Mouse (Mus musculus) stomach, embryonic 16.5 days (tissue): Measurements from ENCODE around the gene Trim8. TPM values are rescaled to one million over a fixed set of nuclear protein-coding genes. Genes with fewer than 3 reads are reported as not detected.
A peak's percentile ranks its signal among the peaks of the same experiment; 100 is the strongest.

ENCODE experiments used
- ATAC-seq: fragments of 200-750 bp; cut with Nextera tagmentation; 2 replicates; pipeline ENCODE4 v1.8.0; 2017; ENCODE audit warnings: moderate number of reproducible peaks, moderate TSS enrichment; ENCODE audit not compliant: insufficient read depth, low FRiP score
- H3K27ac ChIP-seq: fragments of 300-500 bp; sonication (generic); 2 replicates; pipeline ENCODE4 v1.5.1; 2014; ENCODE audit warnings: low read length
- H3K27me3 ChIP-seq: fragments of 300-500 bp; sonication (generic); 2 replicates; pipeline ENCODE4 v1.6.1; 2014; ENCODE audit warnings: low read length, control low read depth, mixed read lengths; ENCODE audit not compliant: control insufficient read depth, insufficient read depth
- H3K36me3 ChIP-seq: fragments of 300-500 bp; sonication (generic); 2 replicates; pipeline ENCODE4 v1.6.1; 2014; ENCODE audit warnings: low read length; ENCODE audit not compliant: control insufficient read depth, insufficient read depth
- H3K4me1 ChIP-seq: fragments of 300-500 bp; sonication (generic); 2 replicates; pipeline ENCODE4 v1.6.1; 2014; ENCODE audit warnings: low read length, control low read depth, mixed read lengths; ENCODE audit not compliant: control insufficient read depth, insufficient read depth
- H3K4me2 ChIP-seq: fragments of 300-500 bp; sonication (generic); 2 replicates; pipeline ENCODE4 v1.6.1; 2014; ENCODE audit warnings: low read depth, low read length, mixed read lengths
- H3K4me3 ChIP-seq: fragments of 300-500 bp; sonication (generic); replicated peaks from 2 replicates; pipeline ENCODE4 v1.5.1; 2014; ENCODE audit warnings: mild to moderate bottlenecking, low read length
- H3K9ac ChIP-seq: fragments of 300-500 bp; sonication (generic); 2 replicates; pipeline ENCODE4 v1.6.1; 2014; ENCODE audit warnings: low read length
- H3K9me3 ChIP-seq: fragments of 300-500 bp; sonication (generic); replicated peaks from 2 replicates; pipeline ENCODE4 v1.6.1; 2016; ENCODE audit warnings: low read length, control low read depth; ENCODE audit not compliant: control insufficient read depth
- whole genome bisulfite sequencing: fragments of 180-500 bp; shearing (Covaris S2); extraction: QIAGEN DNeasy Blood & Tissue Kit; methylation state at CpG from one replicate; pipeline ENCODE4 v1.1.7; 2014; 5-methylcytosine and 5-hydroxymethylcytosine counted together
- polyA plus RNA-seq: library from polyadenylated mRNA; unstranded; fragments of >200 nt; fragmentation: Nextera tagmentation; extraction: Ambion mirVana; gene quantifications from 2 replicates; pipeline ENCODE4 v1.2.1, GENCODE M21; 2015

The Trim8 gene
- polyA plus RNA-seq = 11.8 and 16.2 TPM in 2 replicates

GRCm38 (mm10) chr19:46501401-46502068 is at the start of gene Trim8:
Gene Trim8, plus strand, starts transcription at chr19:46501702.
- H3K4me1 ChIP-seq = peaks cover 22% of the 10 kb centered on the region
- H3K4me2 ChIP-seq = peak within 1 kb of the TSS; percentile 93
- WGBS = under 1% methylated on average over 62 of the region's 64 CpGs
- no peaks in the 10 kb centered on the region for H3K27me3 ChIP-seq
- H3K9me3 ChIP-seq = no peaks in the 10 kb centered on the region
- no peaks in the 10 kb centered on the region for H3K36me3 ChIP-seq
- peak within 1 kb of the TSS; percentile 100 for H3K27ac ChIP-seq
- peak within 1 kb of the TSS; percentile 94 for H3K4me3 ChIP-seq
- ATAC-seq = peak; percentile 44
- H3K9ac ChIP-seq = peak within 1 kb of the TSS; percentile 99

- Histone ChIP-seq H3K9ac (no peak overlapping the region), H3K36me3 (no peaks in the 10 kb centered on the region), H3K4me2 (no peak overlapping the region), H3K27ac (no peak overlapping the region), H3K27me3 (no peaks in the 10 kb centered on the region), H3K9me3 (no peaks in the 10 kb centered on the region), H3K4me3 (no peak overlapping the region), H3K4me1 (peaks cover 58% of the 10 kb centered on the region)
- no peak for ATAC-seq
- WGBS = 43% methylated on average over 10 of the region's 10 CpGs
Measured at GRCm38 (mm10) chr19:46452052-46452827, 49.3 kb upstream of the Trim8 start.

DNA sequence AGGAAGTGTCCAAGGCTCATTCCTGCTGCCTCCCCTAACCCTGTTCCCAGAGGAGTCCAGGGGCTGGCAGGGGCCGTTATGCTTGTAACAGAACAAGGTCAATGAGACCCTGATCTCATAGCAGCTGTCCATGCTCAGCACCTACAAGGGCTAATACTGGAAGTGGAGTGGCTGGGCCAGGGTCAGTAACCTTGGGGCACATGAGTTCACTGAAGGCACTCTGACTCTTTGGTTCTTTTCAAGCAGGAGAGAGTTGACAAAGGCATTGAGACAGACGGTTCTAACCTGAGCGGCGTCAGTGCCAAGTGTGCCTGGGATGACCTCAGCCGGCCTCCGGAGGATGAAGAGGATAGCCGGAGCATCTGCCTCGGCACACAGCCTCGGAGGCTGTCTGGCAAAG is 48.6 kb upstream of the Trim8 start:
- Histone ChIP-seq H3K27me3 (no peaks in the 10 kb centered on the region), H3K27ac (0 out of 2 replicates have a peak overlapping the region, but pooled peaks have one; percentile 97), H3K4me1 (peaks cover 54% of the 10 kb centered on the region), H3K4me3 (no peak overlapping the region), H3K9ac (no peak overlapping the region), H3K36me3 (no peaks in the 10 kb centered on the region), H3K9me3 (no peaks in the 10 kb centered on the region), H3K4me2 (no peak overlapping the region)
- ATAC-seq = no peak
- WGBS = 72% methylated on average over 9 of the region's 9 CpGs

DNA sequence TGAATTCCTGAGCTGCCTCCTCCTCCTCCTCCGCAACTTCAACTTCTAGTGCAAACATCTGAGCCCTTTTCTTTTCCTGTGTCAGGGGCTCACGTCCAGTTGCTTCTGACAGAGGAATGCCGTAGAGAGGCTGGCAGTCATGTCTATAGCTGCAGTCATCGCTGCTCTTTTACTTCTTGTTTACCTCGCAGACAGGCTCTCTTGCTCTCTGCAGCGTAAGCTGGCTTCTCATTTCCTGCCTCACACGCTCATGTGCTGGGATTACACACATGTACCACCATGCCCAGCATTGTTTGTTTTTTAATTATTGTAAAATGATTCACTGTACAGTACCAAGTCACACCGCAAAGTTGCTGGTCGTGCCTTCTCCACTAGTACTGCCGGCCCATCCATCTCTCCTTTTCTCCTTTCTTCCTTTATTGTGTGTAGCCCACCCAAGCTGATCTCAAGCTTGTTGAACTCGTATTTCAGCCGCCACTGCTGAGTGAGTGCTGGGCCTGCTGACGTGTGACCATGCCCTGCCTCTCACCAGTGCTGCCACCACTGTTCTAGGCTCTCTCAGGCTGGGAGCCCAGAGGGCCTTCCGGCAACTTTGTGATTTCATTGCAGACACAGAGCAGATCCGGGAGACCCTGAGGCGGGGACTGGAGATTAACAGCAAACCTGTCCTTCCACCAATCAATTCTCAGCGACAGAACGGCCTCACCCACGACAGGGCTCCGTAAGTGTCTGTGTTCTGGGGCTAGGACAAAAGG is 47.2 kb upstream of the Trim8 start:
- peak; percentile 49 for ATAC-seq
- peak overlapping the region; percentile 97 for H3K27ac ChIP-seq
- WGBS = 33% methylated on average over 20 of the region's 20 CpGs
- peak overlapping the region; percentile 15; the same call in 1 of the 2 replicates for H3K4me3 ChIP-seq
- peak overlapping the region; percentile 67 for H3K9ac ChIP-seq
- peaks cover 47% of the 10 kb centered on the region for H3K4me1 ChIP-seq
- H3K27me3 ChIP-seq = no peaks in the 10 kb centered on the region
- H3K4me2 ChIP-seq = peak overlapping the region; percentile 37; the same call in 1 of the 2 replicates
- H3K9me3 ChIP-seq = no peaks in the 10 kb centered on the region
- H3K36me3 ChIP-seq = no peaks in the 10 kb centered on the region

DNA sequence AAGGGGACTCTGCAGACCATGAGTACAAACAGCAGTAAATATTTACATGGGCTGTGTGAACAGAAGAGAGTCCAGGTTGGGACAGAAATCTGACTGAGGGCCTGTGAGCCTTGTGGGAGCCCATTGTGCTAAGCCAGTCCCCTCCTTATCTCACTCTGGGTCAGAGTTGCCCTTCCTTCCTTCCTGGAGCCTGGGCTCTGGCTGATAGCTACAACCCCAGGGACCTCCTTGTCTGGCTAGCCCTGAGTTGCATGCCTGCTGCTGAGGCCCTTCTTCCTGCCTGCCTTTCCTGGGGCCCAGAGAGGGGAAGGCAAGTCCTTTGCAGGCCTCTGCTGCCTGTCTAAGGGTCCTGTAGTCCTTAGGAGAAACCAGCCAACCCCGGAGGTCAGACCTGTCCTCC is 46.5 kb upstream of the Trim8 start:
- H3K9ac ChIP-seq = peak overlapping the region; percentile 67
- no peaks in the 10 kb centered on the region for H3K36me3 ChIP-seq
- 21% methylated on average over 1 of the region's 1 CpGs for WGBS
- H3K4me2 ChIP-seq = peak overlapping the region; percentile 37
- peak overlapping the region; percentile 97 for H3K27ac ChIP-seq
- peak; percentile 83 for ATAC-seq
- H3K4me3 ChIP-seq = peak overlapping the region; percentile 15; the same call in 1 of the 2 replicates
- no peaks in the 10 kb centered on the region for H3K9me3 ChIP-seq
- H3K27me3 ChIP-seq = no peaks in the 10 kb centered on the region
- H3K4me1 ChIP-seq = peaks cover 47% of the 10 kb centered on the region

DNA sequence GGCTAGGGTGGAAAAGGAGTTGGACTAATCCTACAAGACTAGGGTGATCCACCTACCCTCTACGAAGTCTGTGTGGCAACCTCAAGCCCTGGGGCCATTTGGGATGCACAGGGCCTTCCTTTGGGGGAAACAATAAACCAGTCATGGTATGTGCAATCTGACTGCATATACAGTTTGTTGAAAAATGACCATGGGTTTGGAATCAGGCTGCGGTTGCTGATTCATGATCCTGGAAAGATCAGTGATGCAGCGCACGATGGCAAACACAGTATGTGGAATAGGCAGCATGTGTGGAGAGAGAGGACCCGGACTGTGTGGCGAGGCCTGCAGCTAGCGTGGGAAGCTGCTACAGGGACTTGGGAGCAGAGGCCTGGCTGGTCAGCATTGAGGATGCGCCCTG is 45.9 kb upstream of the Trim8 start:
- 0 out of 2 replicates have a peak overlapping the region, but pooled peaks have one; percentile 4 for H3K4me3 ChIP-seq
- peak overlapping the region; percentile 67 for H3K9ac ChIP-seq
- no peak for ATAC-seq
- WGBS = 75% methylated on average over 8 of the region's 8 CpGs
- H3K4me2 ChIP-seq = peak overlapping the region; percentile 37
- H3K4me1 ChIP-seq = peaks cover 47% of the 10 kb centered on the region
- H3K36me3 ChIP-seq = no peaks in the 10 kb centered on the region
- H3K9me3 ChIP-seq = no peaks in the 10 kb centered on the region
- H3K27me3 ChIP-seq = no peaks in the 10 kb centered on the region
- peak overlapping the region; percentile 97 for H3K27ac ChIP-seq

GRCm38 (mm10) chr19:46456018-46456735 is 45.3 kb upstream of the Trim8 start:
- H3K36me3 ChIP-seq = no peaks in the 10 kb centered on the region
- peaks cover 47% of the 10 kb centered on the region for H3K4me1 ChIP-seq
- 73% methylated on average over 5 of the region's 5 CpGs for WGBS
- H3K4me2 ChIP-seq = peak overlapping the region; percentile 37; the same call in 1 of the 2 replicates
- no peaks in the 10 kb centered on the region for H3K27me3 ChIP-seq
- ATAC-seq = no peak
- H3K4me3 ChIP-seq = no peak overlapping the region
- H3K27ac ChIP-seq = peak overlapping the region; percentile 97
- H3K9ac ChIP-seq = peak overlapping the region; percentile 67
- no peaks in the 10 kb centered on the region for H3K9me3 ChIP-seq

GRCm38 (mm10) chr19:46457798-46458197 is 43.7 kb upstream of the Trim8 start:
- Histone ChIP-seq H3K4me2 (no peak overlapping the region), H3K27me3 (no peaks in the 10 kb centered on the region), H3K4me1 (peaks cover 39% of the 10 kb centered on the region), H3K36me3 (no peaks in the 10 kb centered on the region), H3K27ac (no peak overlapping the region), H3K9me3 (no peaks in the 10 kb centered on the region), H3K4me3 (no peak overlapping the region), H3K9ac (no peak overlapping the region)
- WGBS = 80% methylated on average over 5 of the region's 5 CpGs
- ATAC-seq = no peak
